Mouse (Mus musculus) neural tube, embryonic 10.5 days (tissue): ENCODE measurements around the gene Gm4064.
"Not testable (repeated sequence)": the region's sequence is repeated elsewhere in the genome, so short reads cannot be mapped to it uniquely, and the experiment has no call there.

Experiments
- DNase-seq: peaks from one replicate; pipeline ENCODE4 v3.0.0-alpha.2; 2017; ENCODE audit warnings: low spot score; ENCODE audit errors: extremely low spot score

Gene Gm4064

DNA sequence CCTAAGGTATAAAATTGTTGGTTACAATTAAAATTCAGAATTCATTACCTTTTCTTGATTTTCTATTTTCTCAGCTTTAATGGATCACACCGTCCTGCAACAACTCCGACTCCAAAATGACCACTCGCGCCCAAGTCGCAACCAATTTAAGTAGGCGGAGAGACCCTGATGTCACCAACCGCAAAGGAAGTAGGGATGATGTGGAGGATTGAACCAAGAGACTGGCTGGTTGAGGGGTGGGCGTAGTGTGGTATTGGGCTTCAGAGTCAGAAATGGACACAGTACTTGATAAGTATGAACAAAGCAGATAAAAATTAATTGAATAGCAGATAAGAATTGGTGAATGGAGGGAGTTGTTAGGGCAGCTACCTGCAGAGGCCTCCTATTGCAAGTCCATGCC, at the start of gene Gm4064:
TSS of gene Gm4064 (minus strand) at position 101 of the 400 bp plus-strand sequence.
- not testable (repeated sequence) for DNase-seq

DNA sequence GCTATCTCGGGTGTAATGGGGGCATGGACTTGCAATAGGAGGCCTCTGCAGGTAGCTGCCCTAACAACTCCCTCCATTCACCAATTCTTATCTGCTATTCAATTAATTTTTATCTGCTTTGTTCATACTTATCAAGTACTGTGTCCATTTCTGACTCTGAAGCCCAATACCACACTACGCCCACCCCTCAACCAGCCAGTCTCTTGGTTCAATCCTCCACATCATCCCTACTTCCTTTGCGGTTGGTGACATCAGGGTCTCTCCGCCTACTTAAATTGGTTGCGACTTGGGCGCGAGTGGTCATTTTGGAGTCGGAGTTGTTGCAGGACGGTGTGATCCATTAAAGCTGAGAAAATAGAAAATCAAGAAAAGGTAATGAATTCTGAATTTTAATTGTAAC, 34.4 kb upstream of the Gm4064 start, which contains the start of the genes Rbmy and Gm10256:
TSS of gene Rbmy (plus strand) at position 301 of the 400 bp plus-strand sequence.
TSS of gene Gm10256 (plus strand) at position 320 of the 400 bp plus-strand sequence.
- not testable (repeated sequence) for DNase-seq
